ENCODE assay signal across 24 mouse cellular contexts in the genomic region with DNA sequence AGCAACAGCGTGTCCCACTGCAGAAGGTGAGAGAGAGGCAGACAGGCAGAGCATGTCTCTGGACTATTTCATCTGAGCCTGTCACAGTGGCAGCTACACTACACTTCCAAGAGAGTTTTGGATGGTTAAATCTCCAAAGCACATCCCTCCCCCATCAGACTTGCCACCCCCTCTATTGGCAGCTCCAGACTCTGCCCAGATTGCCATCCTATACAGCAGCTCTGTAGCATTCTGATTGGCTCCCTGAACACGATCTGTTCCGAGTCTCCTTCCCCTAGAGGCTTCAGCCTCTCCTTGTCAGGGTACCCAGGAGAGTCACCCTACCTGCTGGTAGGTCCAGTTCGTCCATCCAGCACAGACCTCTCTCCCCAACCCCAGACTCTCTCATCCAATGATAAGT. TPM values are rescaled to one million over a fixed set of nuclear protein-coding genes. Genes with fewer than 3 reads are reported as not detected.
"Had no signal": no experiment of that assay in that cellular context is flagged by ENCODE, and none has a peak within 500 bp of the region (broad histone marks: within the 10 kb centered on the region; RNA-seq: fewer than 3 reads in every experiment).

No protein-coding gene starts in this region.

- H3K4me1 ChIP-seq: limb, embryonic 12.5 days; midbrain, embryonic 12.5 days; midbrain, embryonic 15.5 days; neural tube, embryonic 12.5 days; neural tube, embryonic 15.5 days; stomach, embryonic 15.5 days had no signal

- H3K4me2 ChIP-seq: limb, embryonic 12.5 days; limb, embryonic 15.5 days; liver, embryonic 11.5 days; lung, embryonic 14.5 days; midbrain, embryonic 12.5 days; midbrain, embryonic 15.5 days; neural tube, embryonic 12.5 days; neural tube, embryonic 15.5 days; stomach, embryonic 15.5 days had no signal

- H3K27ac ChIP-seq: kidney, postnatal 0 days; layer of hippocampus, adult 2 months; limb, embryonic 12.5 days; limb, embryonic 15.5 days; liver, embryonic 14.5 days; macrophage; midbrain, embryonic 12.5 days; midbrain, embryonic 15.5 days; neural tube, embryonic 12.5 days; neural tube, embryonic 15.5 days; stomach, embryonic 15.5 days had no signal

- H3K27me3 ChIP-seq: midbrain, embryonic 12.5 days; midbrain, embryonic 15.5 days; neural tube, embryonic 12.5 days; stomach, embryonic 15.5 days had no signal

- H3K4me3 ChIP-seq: layer of hippocampus, adult 2 months; limb, embryonic 12.5 days; limb, embryonic 15.5 days; midbrain, embryonic 12.5 days; midbrain, embryonic 15.5 days; neural tube, embryonic 12.5 days; neural tube, embryonic 15.5 days; stomach, embryonic 15.5 days had no signal

- ATAC-seq: liver, postnatal 0 days; lung, postnatal 0 days; midbrain, embryonic 15.5 days had no signal

- H3K9me3 ChIP-seq: limb, embryonic 12.5 days; limb, embryonic 15.5 days; midbrain, embryonic 12.5 days; midbrain, embryonic 15.5 days; neural tube, embryonic 12.5 days; neural tube, embryonic 15.5 days; stomach, embryonic 15.5 days had no signal

- H3K9ac ChIP-seq: limb, embryonic 12.5 days; limb, embryonic 15.5 days; liver, embryonic 14.5 days; liver, postnatal 0 days; lung, embryonic 14.5 days; midbrain, embryonic 12.5 days; midbrain, embryonic 15.5 days; neural tube, embryonic 12.5 days; neural tube, embryonic 15.5 days; stomach, embryonic 15.5 days had no signal

- H3K36me3 ChIP-seq: limb, embryonic 12.5 days; limb, embryonic 15.5 days; midbrain, embryonic 12.5 days; midbrain, embryonic 15.5 days; neural tube, embryonic 12.5 days; neural tube, embryonic 15.5 days; stomach, embryonic 15.5 days had no signal

- DNase-seq: kidney, adult 2 months; kidney, postnatal 25 days; layer of hippocampus, adult 9-11 months; left cerebral cortex, postnatal 4 days; liver, postnatal 0 days; lung, embryonic 14.5 days; spleen, adult 18-20 months; thymus, postnatal 25 days had no signal

RNA-seq across cellular contexts. Expression of gene Cfap99, which starts 9.7 kb away (rescaled TPM):
- polyA plus RNA-seq: kidney, embryonic 14.5 days; kidney, postnatal 0 days; large intestine, adult 2 months; limb, embryonic 12.5 days; limb, embryonic 15.5 days; liver, embryonic 11.5 days; liver, embryonic 14.5 days; liver, postnatal 0 days; lung, embryonic 14.5 days; macrophage; midbrain, embryonic 12.5 days; neural tube, embryonic 12.5 days; neural tube, embryonic 15.5 days; stomach, embryonic 15.5 days; thymus, postnatal 0 days had no signal

RNA-seq across cellular contexts. Expression of gene Zfyve28, which starts 9.8 kb away (rescaled TPM):
- polyA plus RNA-seq: liver, embryonic 11.5 days had no signal
